Mouse (Mus musculus) forebrain, postnatal 0 days (tissue): Measurements from ENCODE around the gene Sptb. TPM values are rescaled to one million over a fixed set of nuclear protein-coding genes. Genes with fewer than 3 reads are reported as not detected.

Source experiments
- ATAC-seq: fragments of 200-750 bp; cut with Nextera tagmentation; 2 replicates; pipeline ENCODE4 v1.8.0; 2017; ENCODE audit warnings: mild to moderate bottlenecking, moderate library complexity
- DNase-seq: peaks from one replicate; pipeline ENCODE4 v3.0.0-alpha.2; 2015
- H3K27ac ChIP-seq: fragments of 300-500 bp; sonication (generic); 2 replicates; pipeline ENCODE4 v1.5.1; 2014; ENCODE audit warnings: low read depth, mild to moderate bottlenecking, antibody characterized with exemption, low read length, moderate library complexity, mixed read lengths
- H3K27me3 ChIP-seq: fragments of 300-500 bp; sonication (generic); 2 replicates; pipeline ENCODE4 v1.6.1; 2014; ENCODE audit warnings: mild to moderate bottlenecking, low read length, mixed read lengths; ENCODE audit not compliant: insufficient read depth
- H3K36me3 ChIP-seq: fragments of 300-500 bp; sonication (generic); 2 replicates; pipeline ENCODE4 v1.6.1; 2014; ENCODE audit warnings: mild to moderate bottlenecking, moderate library complexity; ENCODE audit not compliant: insufficient read depth
- H3K4me1 ChIP-seq: fragments of 300-500 bp; sonication (generic); 2 replicates; pipeline ENCODE4 v1.6.1; 2014; ENCODE audit warnings: antibody characterized with exemption; ENCODE audit not compliant: insufficient read depth
- H3K4me2 ChIP-seq: fragments of 300-500 bp; sonication (generic); 2 replicates; pipeline ENCODE4 v1.6.1; 2014; ENCODE audit warnings: low read depth, mild to moderate bottlenecking, moderate library complexity
- H3K4me3 ChIP-seq: fragments of 300-500 bp; sonication (generic); 2 replicates; pipeline ENCODE4 v1.5.1; 2014; ENCODE audit warnings: low read depth, low read length, mixed read lengths
- H3K9ac ChIP-seq: fragments of 300-500 bp; sonication (generic); 2 replicates; pipeline ENCODE4 v1.6.1; 2014; ENCODE audit warnings: mild to moderate bottlenecking
- H3K9me3 ChIP-seq: fragments of 300-500 bp; sonication (generic); 2 replicates; pipeline ENCODE4 v1.6.1; 2016; ENCODE audit warnings: low read length
- CTCF ChIP-seq: sonication (generic); IDR thresholded peaks from 2 replicates; pipeline ENCODE4 v1.5.1; 2016; ENCODE audit warnings: antibody characterized with exemption, control low read depth, low read depth
- WGBS: fragments of 180-500 bp; shearing (Covaris S2); extraction: QIAGEN DNeasy Blood & Tissue Kit; methylation state at CpG from one replicate; pipeline ENCODE4 v1.1.7; 2014; 5-methylcytosine and 5-hydroxymethylcytosine counted together
- polyA plus RNA-seq: library from polyadenylated mRNA; unstranded; fragments of >200 nt; fragmentation: Nextera tagmentation; extraction: Ambion mirVana; gene quantifications from 2 replicates; pipeline ENCODE4 v1.2.1, GENCODE M21; 2015
- total RNA-seq: library from RNA; depleted of rRNA; stranded (reverse); fragments of >200 nt; gene quantifications from 2 replicates; pipeline ENCODE4 v1.2.3, GENCODE M21; 2014

Sptb gene
- total and polyA plus RNA-seq, 2 experiments from 2014 or later, result 3.0 to 19.6 TPM

DNA sequence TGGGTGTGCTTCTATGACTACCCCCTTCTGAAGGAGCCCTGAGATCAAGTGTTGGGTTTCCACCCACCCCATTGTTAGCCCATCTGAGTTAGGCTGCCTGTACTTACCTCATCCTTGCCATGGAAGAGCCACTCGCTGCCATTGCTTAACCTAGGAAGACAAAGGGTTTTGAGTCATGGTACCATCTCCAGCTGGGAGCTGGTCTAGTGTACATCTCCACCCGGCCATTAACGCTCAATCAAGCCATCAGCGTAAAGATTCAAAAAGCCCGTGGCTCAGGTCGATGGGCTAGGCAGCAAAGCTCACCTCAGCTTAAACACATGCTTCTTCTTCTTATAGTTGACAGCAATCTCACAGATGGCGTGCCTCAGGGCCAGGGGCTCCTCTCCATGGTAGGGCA is 126.9 kb downstream of the Sptb start:
- Histone ChIP-seq H3K9me3 (no peaks in the 10 kb centered on the region), H3K4me3 (no peak overlapping the region), H3K9ac (no peak overlapping the region), H3K27me3 (no peaks in the 10 kb centered on the region), H3K36me3 (no peaks in the 10 kb centered on the region), H3K27ac (no peak overlapping the region), H3K4me2 (no peak overlapping the region), H3K4me1 (no peaks in the 10 kb centered on the region)
- WGBS, result 89% methylated on average over 7 of the region's 7 CpGs
- ATAC-seq (no peak), DNase-seq (no peak)
- no peak for TF ChIP-seq CTCF

DNA sequence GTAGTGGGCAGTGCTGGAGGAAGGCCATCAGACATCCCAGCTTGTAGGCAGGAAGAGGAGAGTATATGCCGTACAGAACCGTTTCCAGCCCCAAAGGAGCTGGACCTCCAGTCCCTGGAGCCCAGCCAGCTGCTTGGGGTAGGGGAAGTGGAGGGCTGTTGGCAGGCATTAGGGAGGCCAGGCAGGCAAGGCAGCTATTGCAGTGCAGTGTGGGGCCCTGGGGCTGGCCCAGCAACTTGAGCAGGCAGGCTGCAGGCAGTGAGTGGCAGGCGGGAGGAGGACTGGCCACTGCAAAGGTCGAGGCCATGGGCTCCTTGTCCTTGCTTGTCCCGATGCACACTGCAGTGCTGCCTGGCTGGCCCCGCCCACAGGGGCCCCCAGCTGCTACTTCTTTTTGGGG is 127.5 kb downstream of the Sptb start:
- no peak overlapping the region for H3K27ac ChIP-seq
- peak; percentile 89 for ATAC-seq
- H3K9ac ChIP-seq, result no peak overlapping the region
- peak; percentile 44 for DNase-seq
- no peak overlapping the region for H3K4me2 ChIP-seq
- H3K9me3 ChIP-seq, result no peaks in the 10 kb centered on the region
- 23% methylated on average over 6 of the region's 6 CpGs for WGBS
- no peaks in the 10 kb centered on the region for H3K4me1 ChIP-seq
- no peaks in the 10 kb centered on the region for H3K27me3 ChIP-seq
- no peaks in the 10 kb centered on the region for H3K36me3 ChIP-seq
- no peak overlapping the region for H3K4me3 ChIP-seq
- TF ChIP-seq CTCF, result no peak

DNA sequence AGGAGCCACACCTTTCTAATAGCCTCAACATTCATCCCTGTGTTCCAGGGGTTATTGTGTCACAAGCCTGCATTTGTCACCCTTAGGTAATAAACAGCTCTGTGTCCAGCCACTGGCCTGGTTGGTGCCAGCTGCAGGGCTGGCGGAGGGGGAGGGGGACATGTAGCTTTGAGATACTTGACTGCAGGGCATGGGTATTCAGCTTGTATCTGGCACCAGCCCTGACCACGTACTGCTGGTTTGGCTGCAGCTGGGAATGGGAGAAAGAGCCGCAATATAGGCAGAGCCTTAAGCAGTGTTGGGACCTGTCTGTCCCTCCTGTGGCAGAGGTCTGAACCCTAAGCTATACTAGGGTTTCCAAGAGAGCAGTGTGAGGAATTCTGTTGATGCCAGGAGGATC is 128.2 kb downstream of the Sptb start:
- no peak for DNase-seq
- H3K9ac ChIP-seq, result no peak overlapping the region
- no peak overlapping the region for H3K27ac ChIP-seq
- H3K27me3 ChIP-seq, result no peaks in the 10 kb centered on the region
- H3K9me3 ChIP-seq, result no peaks in the 10 kb centered on the region
- no peaks in the 10 kb centered on the region for H3K4me1 ChIP-seq
- WGBS, result 73% methylated on average over 3 of the region's 3 CpGs
- H3K4me2 ChIP-seq, result no peak overlapping the region
- no peak for TF ChIP-seq CTCF
- H3K36me3 ChIP-seq, result no peaks in the 10 kb centered on the region
- no peak for ATAC-seq
- no peak overlapping the region for H3K4me3 ChIP-seq

DNA sequence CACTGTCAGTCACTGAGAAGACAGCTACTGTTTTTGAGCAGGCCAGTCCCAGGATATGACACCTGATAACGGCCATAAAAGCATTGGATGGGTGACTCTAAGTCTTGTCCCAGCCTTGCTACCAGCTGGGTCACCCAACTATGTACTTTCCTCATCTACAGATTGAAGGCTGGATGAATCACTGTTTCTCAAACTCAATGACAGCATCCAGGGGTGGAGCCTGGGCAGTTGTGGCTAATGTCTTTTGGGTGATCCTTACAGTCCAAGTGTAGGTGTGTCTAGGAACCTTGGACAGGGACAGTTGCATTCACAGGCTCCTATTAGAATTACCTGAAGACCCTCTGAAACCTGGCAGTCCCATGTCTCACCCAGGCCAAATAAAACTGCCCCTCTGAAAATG is 130.5 kb downstream of the Sptb start:
- ATAC-seq (no peak), DNase-seq (no peak)
- no peaks in the 10 kb centered on the region for H3K36me3 ChIP-seq
- H3K9me3 ChIP-seq, result no peaks in the 10 kb centered on the region
- H3K4me3 ChIP-seq, result no peak overlapping the region
- no peaks in the 10 kb centered on the region for H3K27me3 ChIP-seq
- H3K9ac ChIP-seq, result no peak overlapping the region
- H3K27ac ChIP-seq, result no peak overlapping the region
- WGBS, result 83% methylated on average over 1 of the region's 1 CpGs
- TF ChIP-seq CTCF, result no peak
- no peaks in the 10 kb centered on the region for H3K4me1 ChIP-seq
- no peak overlapping the region for H3K4me2 ChIP-seq

DNA sequence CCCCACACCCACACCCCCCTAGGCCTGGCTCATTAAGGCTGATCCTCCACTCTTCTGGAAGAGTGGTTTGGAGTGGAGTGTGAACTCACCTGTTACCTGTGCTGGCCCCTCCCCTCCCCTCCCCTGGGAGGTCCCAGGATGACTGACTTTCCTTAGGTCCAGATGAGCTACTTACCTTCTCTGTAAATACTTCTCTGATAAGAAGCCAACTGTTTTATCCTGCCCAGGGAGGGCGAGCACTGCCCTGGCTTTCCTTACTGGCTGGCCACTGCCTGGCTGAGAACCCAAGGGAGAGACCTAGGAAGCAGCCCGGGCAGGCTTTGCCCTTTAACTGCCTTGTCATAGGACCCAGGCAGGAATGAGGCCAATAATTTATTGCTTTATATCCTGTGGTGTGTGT is 131.9 kb downstream of the Sptb start:
- H3K9ac ChIP-seq, result no peak overlapping the region
- no peaks in the 10 kb centered on the region for H3K9me3 ChIP-seq
- H3K4me1 ChIP-seq, result no peaks in the 10 kb centered on the region
- ATAC-seq, result no peak
- no peaks in the 10 kb centered on the region for H3K27me3 ChIP-seq
- H3K27ac ChIP-seq, result no peak overlapping the region
- H3K4me2 ChIP-seq, result no peak overlapping the region
- no peak for TF ChIP-seq CTCF
- WGBS, result 86% methylated on average over 2 of the region's 2 CpGs
- no peak overlapping the region for H3K4me3 ChIP-seq
- DNase-seq, result no peak
- no peaks in the 10 kb centered on the region for H3K36me3 ChIP-seq

DNA sequence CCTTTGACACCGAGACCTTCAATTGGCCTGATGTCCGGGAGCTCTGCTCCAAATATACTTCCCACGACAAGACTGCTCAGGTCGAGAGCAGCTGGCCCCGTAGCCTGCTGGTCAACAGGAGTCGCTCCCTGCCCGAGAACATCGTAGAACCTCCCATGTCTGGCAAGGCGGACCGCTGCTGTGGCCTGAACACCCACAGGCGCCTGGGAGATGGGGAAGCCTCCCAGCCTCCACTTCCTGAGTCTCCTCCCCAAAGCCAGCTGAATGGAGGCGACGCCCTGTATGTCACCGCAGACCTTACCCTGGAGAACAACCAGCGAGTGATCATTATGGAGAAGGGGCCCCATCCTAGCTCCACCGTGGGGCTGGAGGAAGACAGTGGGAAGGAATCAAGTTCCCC is 132.5 kb downstream of the Sptb start:
- no peaks in the 10 kb centered on the region for H3K4me1 ChIP-seq
- H3K36me3 ChIP-seq, result no peaks in the 10 kb centered on the region
- no peaks in the 10 kb centered on the region for H3K9me3 ChIP-seq
- no peak overlapping the region for H3K4me2 ChIP-seq
- no peaks in the 10 kb centered on the region for H3K27me3 ChIP-seq
- WGBS, result 95% methylated on average over 16 of the region's 16 CpGs
- ATAC-seq (no peak), DNase-seq (no peak)
- no peak for TF ChIP-seq CTCF
- no peak overlapping the region for H3K9ac ChIP-seq
- no peak overlapping the region for H3K4me3 ChIP-seq
- no peak overlapping the region for H3K27ac ChIP-seq

DNA sequence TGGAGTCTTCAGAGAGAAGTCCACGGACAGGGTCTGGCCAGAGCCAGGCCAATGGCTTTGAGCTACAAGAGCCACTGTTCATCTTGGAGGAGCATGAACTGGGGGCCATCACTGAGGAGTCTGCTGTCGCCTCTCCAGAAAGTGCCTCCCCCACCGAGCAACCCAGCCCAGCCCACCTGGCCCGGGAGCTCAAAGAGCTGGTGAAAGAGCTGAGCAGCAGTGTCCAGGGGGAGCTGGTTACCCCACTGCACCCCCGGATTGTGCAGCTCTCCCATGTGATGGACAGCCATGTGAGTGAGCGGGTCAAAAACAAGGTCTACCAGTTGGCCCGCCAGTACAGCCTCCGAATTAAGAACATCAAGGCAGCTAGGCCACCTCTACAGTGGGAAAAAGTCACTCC is 133.5 kb downstream of the Sptb start:
- no peak overlapping the region for H3K4me2 ChIP-seq
- WGBS, result 97% methylated on average over 8 of the region's 8 CpGs
- H3K9me3 ChIP-seq, result no peaks in the 10 kb centered on the region
- no peak for DNase-seq
- no peak for TF ChIP-seq CTCF
- no peaks in the 10 kb centered on the region for H3K27me3 ChIP-seq
- no peak overlapping the region for H3K27ac ChIP-seq
- H3K4me3 ChIP-seq, result no peak overlapping the region
- no peaks in the 10 kb centered on the region for H3K36me3 ChIP-seq
- H3K9ac ChIP-seq, result no peak overlapping the region
- ATAC-seq, result no peak
- H3K4me1 ChIP-seq, result no peaks in the 10 kb centered on the region

DNA sequence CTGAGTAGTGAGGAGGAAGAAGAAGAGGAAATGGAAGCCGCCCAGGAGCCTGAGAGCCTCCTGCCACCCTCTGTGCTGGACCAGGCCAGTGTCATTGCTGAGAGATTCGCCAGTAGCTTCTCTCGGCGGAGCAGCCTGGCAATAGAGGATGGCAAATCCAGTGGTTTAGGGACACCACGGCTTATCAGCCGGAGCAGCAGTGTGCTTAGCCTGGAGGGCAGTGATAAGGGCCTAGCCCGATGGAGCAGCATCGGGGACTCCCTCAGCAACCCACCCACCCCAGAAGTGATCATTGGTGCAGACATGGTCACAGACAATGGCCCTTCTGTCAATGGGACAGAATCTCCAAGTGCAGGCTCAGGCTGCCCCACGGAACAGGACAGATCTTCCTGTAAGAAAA is 134.3 kb downstream of the Sptb start:
- 95% methylated on average over 9 of the region's 9 CpGs for WGBS
- H3K4me2 ChIP-seq, result no peak overlapping the region
- no peaks in the 10 kb centered on the region for H3K4me1 ChIP-seq
- no peak for TF ChIP-seq CTCF
- H3K27me3 ChIP-seq, result no peaks in the 10 kb centered on the region
- no peak overlapping the region for H3K27ac ChIP-seq
- no peaks in the 10 kb centered on the region for H3K36me3 ChIP-seq
- DNase-seq (no peak), ATAC-seq (no peak)
- H3K4me3 ChIP-seq, result no peak overlapping the region
- H3K9ac ChIP-seq, result no peak overlapping the region
- no peaks in the 10 kb centered on the region for H3K9me3 ChIP-seq
